Mouse (Mus musculus) spleen, postnatal 14 days (tissue): ENCODE data around the gene Fcho1.
"Not testable (repeated sequence)": the region's sequence is repeated elsewhere in the genome, so short reads cannot be mapped to it uniquely, and the experiment has no call there.

ENCODE experiments used
- DNase-seq, 2 experiments: peaks; one replicate each; pipeline ENCODE4 v3.0.0; 2021 to 2022; ENCODE audit warnings: low spot score in 2 of 2

Gene Fcho1

GRCm38 (mm10) chr8:71725122-71725924 is at the start of gene Fcho1:
Fcho1 (minus strand) TSS chr8:71725716.
- DNase-seq, result peak; percentile 83 to 85

DNA sequence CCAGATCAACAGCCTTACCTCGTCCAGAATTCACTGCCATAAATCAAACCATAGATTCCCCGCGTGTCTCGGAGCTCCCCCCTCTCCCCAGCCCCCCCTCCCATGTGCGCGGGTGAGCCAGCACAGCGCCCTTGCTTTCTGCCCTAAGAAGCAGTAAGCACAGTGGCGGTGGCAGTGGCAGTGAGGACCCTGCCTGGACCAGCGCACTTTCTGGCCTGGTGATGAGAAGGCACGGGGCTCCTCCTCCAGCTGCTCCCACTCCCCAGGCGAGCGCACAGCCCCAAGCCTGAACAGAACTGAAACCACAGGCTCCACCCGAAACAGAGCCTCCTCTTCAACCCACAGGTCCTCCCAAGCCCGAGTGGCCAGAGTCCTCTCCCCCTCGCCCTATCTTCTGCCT is 45.8 kb upstream of the Fcho1 start:
- DNase-seq, result no peak

GRCm38 (mm10) chr8:71758816-71759215 is 33.3 kb upstream of the Fcho1 start:
- DNase-seq, result no peak

- DNase-seq, result not testable (repeated sequence)
These were observed 27.5 kb upstream of the Fcho1 start for GRCm38 (mm10) chr8:71752881-71753552.

DNA sequence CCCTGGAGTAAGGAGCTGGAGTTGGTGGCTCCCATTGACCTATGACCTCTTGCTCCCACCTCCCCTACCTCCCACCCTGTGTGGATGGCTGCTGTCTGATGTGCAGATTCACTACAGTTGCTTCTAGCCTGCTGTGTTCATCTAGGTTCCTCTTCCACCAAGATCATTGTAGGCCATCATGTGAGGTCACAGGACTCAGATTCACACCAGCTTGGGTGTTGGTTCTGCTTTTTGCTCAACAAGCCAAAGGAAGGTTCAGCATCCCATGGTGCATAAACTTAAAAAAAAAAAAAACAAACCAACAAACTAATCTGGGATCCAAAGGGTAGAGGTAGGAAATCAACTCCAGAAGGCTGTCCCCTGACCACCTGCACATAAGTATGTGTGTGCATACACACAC is 26.7 kb upstream of the Fcho1 start:
- DNase-seq, result not testable (repeated sequence)

DNA sequence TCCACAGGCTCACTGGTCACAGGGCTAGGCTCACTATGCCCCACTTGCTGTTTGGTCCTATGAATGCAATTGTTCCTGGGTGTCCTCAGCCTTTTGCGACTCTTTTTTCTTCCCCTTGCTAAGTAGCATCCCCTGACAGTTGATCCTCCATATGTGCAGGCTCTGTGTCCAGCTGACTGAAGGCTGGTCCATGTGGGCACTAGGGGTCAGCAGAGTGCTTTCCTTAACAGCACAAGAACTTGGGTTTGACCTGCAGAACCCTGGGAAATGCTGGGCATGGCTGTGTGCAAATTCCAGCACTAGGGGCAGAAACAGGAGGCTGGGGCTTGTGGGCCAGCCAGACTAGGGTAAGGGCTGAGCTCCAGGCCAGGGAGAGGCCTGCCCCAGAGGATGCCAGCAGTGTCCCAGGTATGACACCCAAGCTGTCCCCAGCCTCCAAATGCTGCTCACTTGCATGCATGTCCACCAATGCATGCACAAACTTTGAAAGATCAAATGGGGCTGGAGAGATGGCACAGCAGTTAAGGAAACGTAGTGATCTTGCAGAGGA is 25.9 kb upstream of the Fcho1 start:
- DNase-seq, result peak in 1 of 2 experiments; percentile 24

DNA sequence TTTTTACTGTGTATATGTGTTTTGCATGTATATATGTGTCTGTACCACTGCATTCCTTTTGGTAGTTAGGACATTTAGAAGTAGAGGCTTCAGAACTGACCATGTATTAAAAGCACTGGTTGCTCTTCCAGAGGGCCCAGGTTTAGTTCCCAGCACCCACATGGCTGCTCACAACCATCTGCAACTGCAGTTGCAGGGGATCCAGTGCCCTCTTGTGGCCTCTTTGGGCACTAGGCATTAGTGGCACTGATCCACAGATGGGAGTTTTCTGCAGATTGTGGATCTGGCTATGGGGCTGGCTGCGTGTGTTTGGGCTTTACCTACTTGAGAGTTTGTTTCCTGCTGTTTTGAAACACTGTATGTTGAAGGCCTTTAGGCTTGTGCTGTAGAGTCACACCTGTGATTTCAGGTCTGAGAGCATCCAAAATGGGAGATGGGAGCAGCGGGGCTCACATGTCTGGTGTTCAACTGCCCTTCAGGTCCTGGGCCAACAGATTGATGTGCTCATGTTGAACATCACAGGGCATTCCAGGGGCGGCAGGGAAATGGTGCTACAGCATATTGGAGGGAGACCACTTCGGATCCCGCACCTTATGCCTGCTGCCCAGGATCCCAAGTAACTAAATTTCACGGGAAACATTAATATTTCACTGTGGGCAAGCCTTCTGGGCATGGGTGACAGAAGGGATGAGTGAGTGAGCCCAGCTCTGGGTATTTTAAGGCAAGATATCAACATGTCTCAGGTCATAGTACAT is 24.0 kb upstream of the Fcho1 start:
- DNase-seq, result peak in 1 of 2 experiments; percentile 4

- DNase-seq, result peak in 1 of 2 experiments; percentile 1
These were observed 21.6 kb upstream of the Fcho1 start for GRCm38 (mm10) chr8:71747082-71747481.

DNA sequence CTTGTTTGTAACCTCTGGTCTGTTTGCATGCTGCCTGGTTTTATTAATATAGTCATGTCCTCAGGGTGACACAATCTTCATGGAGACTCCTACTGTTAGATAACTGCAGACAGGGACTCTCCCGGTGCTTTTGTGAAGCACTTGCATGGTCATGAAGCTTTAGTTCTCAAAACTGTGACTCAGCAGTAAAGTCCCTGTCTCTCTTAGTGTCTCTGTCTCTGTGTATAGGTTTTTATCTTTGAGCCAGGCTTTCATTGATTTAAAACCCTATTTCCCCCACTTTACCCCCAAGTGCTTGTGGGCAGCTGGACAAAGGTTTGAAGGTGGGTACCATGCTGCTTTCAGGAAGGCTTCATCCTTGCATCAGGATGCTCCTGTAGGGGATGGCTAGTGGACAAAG is 19.8 kb upstream of the Fcho1 start:
- DNase-seq, result no peak

- DNase-seq, result no peak
These were observed 17.3 kb upstream of the Fcho1 start for GRCm38 (mm10) chr8:71742783-71743182.

GRCm38 (mm10) chr8:71741687-71742114 is 16.2 kb upstream of the Fcho1 start:
- DNase-seq, result no peak

GRCm38 (mm10) chr8:71741226-71741625 is 15.7 kb upstream of the Fcho1 start:
- DNase-seq, result no peak

DNA sequence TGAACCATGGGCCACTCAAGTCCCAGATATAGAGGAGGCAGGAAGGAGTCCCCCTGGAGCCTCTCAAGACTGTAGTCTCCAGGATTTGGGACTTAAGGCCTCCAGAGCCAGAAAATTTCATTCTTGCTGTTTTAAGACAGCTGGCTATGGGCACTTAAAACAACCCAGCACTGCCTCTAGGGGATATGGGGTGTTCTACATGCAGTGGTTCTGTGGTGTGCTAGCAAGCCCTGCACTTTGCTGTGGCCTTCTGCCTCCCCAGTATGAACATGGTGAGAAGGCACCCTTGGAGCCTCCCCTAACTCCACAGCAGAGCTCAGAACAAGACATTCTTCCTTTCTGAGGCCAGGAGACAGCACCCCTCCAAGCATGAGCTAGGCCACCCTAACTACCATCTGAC is 12.8 kb upstream of the Fcho1 start:
- DNase-seq, result not testable (repeated sequence)

GRCm38 (mm10) chr8:71731652-71732230 is 6.2 kb upstream of the Fcho1 start:
- peak; percentile 59 to 76 for DNase-seq

GRCm38 (mm10) chr8:71728826-71729620 is 3.5 kb upstream of the Fcho1 start:
- DNase-seq, result no peak

- DNase-seq, result no peak
These were observed 2.8 kb upstream of the Fcho1 start for GRCm38 (mm10) chr8:71728240-71728785.

GRCm38 (mm10) chr8:71724389-71724788 is 1.1 kb downstream of the Fcho1 start:
- no peak for DNase-seq

GRCm38 (mm10) chr8:71723047-71723551 is 2.4 kb downstream of the Fcho1 start:
- peak; percentile 73 to 77 for DNase-seq

DNA sequence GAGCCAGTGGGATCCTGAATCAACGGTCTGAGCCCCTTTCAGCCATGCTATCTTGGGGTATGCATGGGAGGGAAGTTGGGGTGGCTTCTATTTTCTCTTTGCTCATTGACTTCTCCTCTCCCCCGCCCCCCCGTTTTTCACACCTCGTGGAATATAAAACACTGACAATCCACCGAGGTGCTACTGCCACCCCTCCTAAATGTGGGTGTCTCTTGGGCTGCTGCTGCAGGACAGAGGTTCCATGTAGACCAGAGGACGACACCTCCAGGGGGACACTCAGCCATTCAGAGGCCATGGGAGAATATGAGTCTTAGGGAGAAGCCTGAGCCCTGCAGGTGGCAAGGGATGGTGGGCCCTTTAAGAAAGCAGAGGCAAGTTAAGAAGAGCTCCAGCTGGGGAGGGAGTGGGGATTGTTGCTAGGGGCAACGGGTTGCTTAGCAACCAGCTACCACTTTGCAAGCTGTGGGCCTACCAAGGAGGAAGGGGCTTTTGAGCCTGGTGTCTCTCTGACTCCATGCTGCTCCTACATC is 5.5 kb downstream of the Fcho1 start:
- no peak for DNase-seq

GRCm38 (mm10) chr8:71719218-71719617 is 6.3 kb downstream of the Fcho1 start:
- peak; percentile 67 to 69 for DNase-seq
